Mouse (Mus musculus): ENCODE measurements around the gene Cerk. TPM values are rescaled to one million over a fixed set of nuclear protein-coding genes. Genes with fewer than 3 reads are reported as not detected.

The Cerk gene
- total RNA-seq, 2 experiments from 2014 or later, result 21.1 to 26.4 TPM

GRCm38 (mm10) chr15:86089991-86090529, 95.9 kb downstream of the Cerk start:
- DNase-seq, result peak; percentile 76

Other genes starting within 250 kb of the Cerk start
- gene Celsr1, start 152.4 kb downstream of the Cerk start, total RNA-seq (2021), result 1 to 10 TPM; 4.4 to 6.5 TPM
- gene Gramd4, start 128.4 kb downstream of the Cerk start, total RNA-seq (2021), result 10 to 100 TPM; 13.9 to 22.1 TPM
- 10 to 100 TPM; 26.2 to 31.6 TPM for gene Tbc1d22a, start 28.3 kb upstream of the Cerk start, total RNA-seq (2021)